Mouse (Mus musculus) embryonic fibroblast, embryonic 13.5 days (primary cell): ENCODE measurements around the gene Mnd1.

Experiments
- CTCF ChIP-seq: IDR thresholded peaks from 2 replicates; pipeline ENCODE4 v1.5.1; 2011; ENCODE audit warnings: mild to moderate bottlenecking, control low read depth, low read length, moderate library complexity, borderline replicate concordance; ENCODE audit not compliant: insufficient read depth
- POLR2A ChIP-seq: IDR thresholded peaks from 2 replicates; pipeline ENCODE4 v1.6.1; 2011; ENCODE audit warnings: low read depth, mild to moderate bottlenecking, control low read depth, low read length, moderate library complexity

GRCm38 (mm10) chr3:84191141-84191881, 35.7 kb upstream of the Mnd1 start:
- TF ChIP-seq POLR2A (no peak), CTCF (no peak)
